Mouse (Mus musculus) gastrocnemius, adult 18-20 months (tissue): ENCODE data around the gene Cyb5r4. TPM values are rescaled to one million over a fixed set of nuclear protein-coding genes. Genes with fewer than 3 reads are reported as not detected.

Experiments used
- total RNA-seq, 2 experiments: library from RNA; stranded (reverse); gene quantifications; 2 replicates each; pipeline ENCODE4 v1.2.3; 2021

The Cyb5r4 gene
- total RNA-seq, 2 experiments from 2014 or later, result 25.7 to 26.5 TPM

Other genes with a start within 250 kb of the Cyb5r4 start
- under 1 TPM in 1 of 2 experiments, not detected in 1; 0.40 TPM for gene Snap91, start 141.4 kb upstream of the Cyb5r4 start, total RNA-seq
- gene Ripply2, start 6.5 kb upstream of the Cyb5r4 start, total RNA-seq, result not detected
- gene Mrap2, start 122.3 kb downstream of the Cyb5r4 start, total RNA-seq, result under 1 TPM; 0.18 to 0.33 TPM
- 1 to 10 TPM; 1.4 to 1.8 TPM for gene Cep162, start 233.5 kb downstream of the Cyb5r4 start, total RNA-seq